Mouse (Mus musculus) cerebellum, adult 2 months (tissue): ENCODE measurements around the gene Exd2. TPM values are rescaled to one million over a fixed set of nuclear protein-coding genes. Genes with fewer than 3 reads are reported as not detected.

ENCODE experiments used
- DNase-seq, 2 experiments: peaks; one replicate each; pipeline ENCODE4 v3.0.0; 2021
- H3K27ac ChIP-seq: fragments of 200-500 bp; 2 replicates; pipeline ENCODE4 v1.5.1; 2012; ENCODE audit warnings: low read length, control low read depth, inconsistent platforms; ENCODE audit not compliant: insufficient read depth
- H3K27me3 ChIP-seq: fragments of 200-500 bp; 2 replicates; pipeline ENCODE4 v1.6.1; 2012; ENCODE audit warnings: inconsistent platforms, mild to moderate bottlenecking, low read length, moderate library complexity; ENCODE audit not compliant: control insufficient read depth, insufficient read depth
- H3K4me1 ChIP-seq: fragments of 200-500 bp; 2 replicates; pipeline ENCODE4 v1.6.1; 2011; ENCODE audit warnings: low read length; ENCODE audit not compliant: control insufficient read depth, insufficient read depth
- H3K4me3 ChIP-seq: fragments of 200-500 bp; replicated peaks from 2 replicates; pipeline ENCODE3; 2011; ENCODE audit warnings: mild to moderate bottlenecking, low read depth, low read length, control low read depth; ENCODE audit not compliant: insufficient read depth
- CTCF ChIP-seq: fragments of 200-500 bp; IDR thresholded peaks from 2 replicates; pipeline ENCODE4 v1.5.1; 2011; ENCODE audit warnings: low read depth, mild to moderate bottlenecking, control low read depth, low read length, moderate library complexity, borderline replicate concordance; ENCODE audit not compliant: insufficient read depth
- POLR2A ChIP-seq: fragments of 200-500 bp; IDR thresholded peaks from 2 replicates; pipeline ENCODE4 v1.6.1; 2011; ENCODE audit warnings: low read length, control low read depth, borderline replicate concordance; ENCODE audit not compliant: insufficient read depth
- WGBS: fragments of 180-500 bp; shearing (Covaris S2); methylation state at CpG from one replicate; pipeline ENCODE4 v1.1.7; 2018; 5-methylcytosine and 5-hydroxymethylcytosine counted together
- polyA plus RNA-seq: library from polyadenylated mRNA; depleted of rRNA; stranded (reverse); fragments of >200 nt; gene quantifications from 2 replicates; pipeline ENCODE4 v1.2.3, GENCODE M21; 2012

Exd2 gene
- polyA plus RNA-seq, 1 experiment = 61.5 TPM

- Histone ChIP-seq H3K27ac (no peak overlapping the region), H3K27me3 (no peaks in the 10 kb centered on the region), H3K4me3 (no peak overlapping the region), H3K4me1 (peaks cover 9% of the 10 kb centered on the region)
- WGBS = 73% methylated on average over 12 of the region's 12 CpGs
- TF ChIP-seq CTCF = peak; percentile 14; the same call in 1 of the 2 replicates
- no peak for TF ChIP-seq POLR2A
- DNase-seq = no peak
These were observed 61.5 kb downstream of the Exd2 start for GRCm38 (mm10) chr12:80524276-80524921.

- no peak for DNase-seq
- Histone ChIP-seq H3K4me3 (no peak overlapping the region), H3K27me3 (no peaks in the 10 kb centered on the region), H3K4me1 (peaks cover 9% of the 10 kb centered on the region), H3K27ac (no peak overlapping the region)
- TF ChIP-seq CTCF = no peak
- TF ChIP-seq POLR2A = no peak
- 58% methylated on average over 7 of the region's 7 CpGs for WGBS
These were observed 62.6 kb downstream of the Exd2 start for GRCm38 (mm10) chr12:80525513-80525912.

- Histone ChIP-seq H3K4me1 (peaks cover 9% of the 10 kb centered on the region), H3K27ac (peak overlapping the region; percentile 40; the same call in 1 of the 2 replicates)
- 52% methylated on average over 2 of the region's 2 CpGs for WGBS
These were observed 63.6 kb downstream of the Exd2 start for GRCm38 (mm10) chr12:80526511-80526910.

GRCm38 (mm10) chr12:80527727-80528389 lies 65.0 kb downstream of the Exd2 start:
- 82% methylated on average over 5 of the region's 5 CpGs for WGBS
- peak overlapping the region; percentile 28; the same call in 1 of the 2 replicates for H3K27ac ChIP-seq
- H3K27me3 ChIP-seq = no peaks in the 10 kb centered on the region
- TF ChIP-seq CTCF = no peak
- TF ChIP-seq POLR2A = no peak
- no peak for DNase-seq
- no peak overlapping the region for H3K4me3 ChIP-seq
- H3K4me1 ChIP-seq = peaks cover 9% of the 10 kb centered on the region

More at GRCm38 (mm10) chr12:80526511-80526910, 63.6 kb downstream of the Exd2 start:
- no peak for TF ChIP-seq POLR2A
- TF ChIP-seq CTCF = no peak
- no peak for DNase-seq
- H3K27me3 ChIP-seq = no peaks in the 10 kb centered on the region
- H3K4me3 ChIP-seq = no peak overlapping the region

- WGBS = 42% methylated on average over 2 of the region's 2 CpGs
- TF ChIP-seq CTCF (no peak), POLR2A (no peak)
- Histone ChIP-seq H3K4me1 (peaks cover 9% of the 10 kb centered on the region), H3K27me3 (no peaks in the 10 kb centered on the region), H3K27ac (no peak overlapping the region), H3K4me3 (no peak overlapping the region)
- no peak for DNase-seq
These were observed 67.2 kb downstream of the Exd2 start for GRCm38 (mm10) chr12:80530052-80530451.

GRCm38 (mm10) chr12:80530630-80531029 lies 67.7 kb downstream of the Exd2 start:
- H3K4me1 ChIP-seq = peaks cover 9% of the 10 kb centered on the region
- H3K4me3 ChIP-seq = no peak overlapping the region
- no peaks in the 10 kb centered on the region for H3K27me3 ChIP-seq
- DNase-seq = no peak
- no peak for TF ChIP-seq POLR2A
- TF ChIP-seq CTCF = no peak
- H3K27ac ChIP-seq = no peak overlapping the region
- 73% methylated on average over 6 of the region's 6 CpGs for WGBS

- DNase-seq = no peak
- Histone ChIP-seq H3K27me3 (no peaks in the 10 kb centered on the region), H3K27ac (no peak overlapping the region), H3K4me3 (no peak overlapping the region), H3K4me1 (peaks cover 5% of the 10 kb centered on the region)
- TF ChIP-seq POLR2A (no peak), CTCF (no peak)
- 77% methylated on average over 10 of the region's 10 CpGs for WGBS
These were observed 68.7 kb downstream of the Exd2 start for GRCm38 (mm10) chr12:80531585-80531984.

DNA sequence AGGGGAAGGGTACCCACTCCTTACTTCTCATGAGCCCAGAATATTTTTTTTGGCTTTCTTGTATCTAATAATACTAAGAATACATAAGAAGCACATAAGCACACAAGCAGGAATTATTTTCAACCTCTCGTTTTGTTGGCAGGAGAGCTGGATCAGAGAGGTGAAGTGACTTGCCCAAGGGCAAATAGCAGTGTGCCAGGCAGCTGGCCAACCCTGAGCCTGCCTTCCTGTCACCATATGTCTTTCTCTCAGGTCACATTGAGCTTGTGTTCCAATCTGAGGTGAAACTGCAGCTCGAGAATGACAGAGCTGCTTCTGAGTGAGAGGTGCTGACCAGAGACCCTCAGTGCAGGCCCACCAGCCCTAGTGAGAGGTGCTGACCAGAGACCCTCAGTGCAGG lies 71.0 kb downstream of the Exd2 start:
- no peak for TF ChIP-seq CTCF
- TF ChIP-seq POLR2A = no peak
- no peak overlapping the region for H3K27ac ChIP-seq
- no peaks in the 10 kb centered on the region for H3K27me3 ChIP-seq
- H3K4me1 ChIP-seq = no peaks in the 10 kb centered on the region
- 18% methylated on average over 2 of the region's 2 CpGs for WGBS
- peak; percentile 48 to 68 for DNase-seq
- no peak overlapping the region for H3K4me3 ChIP-seq
